Mouse (Mus musculus) thymus, adult 18-20 months (tissue): ENCODE results near the gene Kpnb1.

Source experiments
- DNase-seq, 2 experiments: peaks; one replicate each; pipeline ENCODE4 v3.0.0; 2022; ENCODE audit warnings: mixed read lengths in 2 of 2

Gene Kpnb1

GRCm38 (mm10) chr11:97140811-97141210 lies 46.9 kb downstream of the Kpnb1 start:
- no peak for DNase-seq

GRCm38 (mm10) chr11:97139256-97139655 lies 48.4 kb downstream of the Kpnb1 start:
- DNase-seq, result no peak

- no peak for DNase-seq
These were observed 49.0 kb downstream of the Kpnb1 start for GRCm38 (mm10) chr11:97138554-97139226.

GRCm38 (mm10) chr11:97133270-97133669 lies 54.4 kb downstream of the Kpnb1 start:
- no peak for DNase-seq

- no peak for DNase-seq
These were observed 55.5 kb downstream of the Kpnb1 start for GRCm38 (mm10) chr11:97132185-97132584.

- DNase-seq, result no peak
These were observed 56.0 kb downstream of the Kpnb1 start for GRCm38 (mm10) chr11:97131683-97132082.

GRCm38 (mm10) chr11:97130318-97130717 lies 57.4 kb downstream of the Kpnb1 start:
- DNase-seq, result no peak

- no peak for DNase-seq
These were observed 58.7 kb downstream of the Kpnb1 start for GRCm38 (mm10) chr11:97128956-97129355.

GRCm38 (mm10) chr11:97127470-97128223 lies 60.0 kb downstream of the Kpnb1 start:
- DNase-seq, result no peak

- peak; percentile 45 to 70 for DNase-seq
These were observed 60.8 kb downstream of the Kpnb1 start for GRCm38 (mm10) chr11:97126645-97127468.

GRCm38 (mm10) chr11:97124266-97125036 lies 63.2 kb downstream of the Kpnb1 start:
- no peak for DNase-seq

- DNase-seq, result no peak
These were observed 64.3 kb downstream of the Kpnb1 start for GRCm38 (mm10) chr11:97123282-97123890.

GRCm38 (mm10) chr11:97120641-97121040 lies 67.0 kb downstream of the Kpnb1 start:
- no peak for DNase-seq

- DNase-seq, result no peak
These were observed 67.5 kb downstream of the Kpnb1 start for GRCm38 (mm10) chr11:97120221-97120620.

- DNase-seq, result no peak
These were observed 71.9 kb downstream of the Kpnb1 start for GRCm38 (mm10) chr11:97115797-97116196.

GRCm38 (mm10) chr11:97114671-97115601 lies 72.7 kb downstream of the Kpnb1 start, which contains the start of gene Tbx21:
Gene Tbx21 (minus strand): TSS chr11:97115331.
- peak in 1 of 2 experiments; percentile 21 for DNase-seq

GRCm38 (mm10) chr11:97112519-97113125 lies 75.1 kb downstream of the Kpnb1 start:
- DNase-seq, result no peak
